Mouse (Mus musculus): ENCODE measurements around the gene Cdkn1b. TPM values are rescaled to one million over a fixed set of nuclear protein-coding genes. Genes with fewer than 3 reads are reported as not detected.

Gene Cdkn1b
- total RNA-seq, 2 experiments from 2014 or later: 21.1 to 39.1 TPM

DNA sequence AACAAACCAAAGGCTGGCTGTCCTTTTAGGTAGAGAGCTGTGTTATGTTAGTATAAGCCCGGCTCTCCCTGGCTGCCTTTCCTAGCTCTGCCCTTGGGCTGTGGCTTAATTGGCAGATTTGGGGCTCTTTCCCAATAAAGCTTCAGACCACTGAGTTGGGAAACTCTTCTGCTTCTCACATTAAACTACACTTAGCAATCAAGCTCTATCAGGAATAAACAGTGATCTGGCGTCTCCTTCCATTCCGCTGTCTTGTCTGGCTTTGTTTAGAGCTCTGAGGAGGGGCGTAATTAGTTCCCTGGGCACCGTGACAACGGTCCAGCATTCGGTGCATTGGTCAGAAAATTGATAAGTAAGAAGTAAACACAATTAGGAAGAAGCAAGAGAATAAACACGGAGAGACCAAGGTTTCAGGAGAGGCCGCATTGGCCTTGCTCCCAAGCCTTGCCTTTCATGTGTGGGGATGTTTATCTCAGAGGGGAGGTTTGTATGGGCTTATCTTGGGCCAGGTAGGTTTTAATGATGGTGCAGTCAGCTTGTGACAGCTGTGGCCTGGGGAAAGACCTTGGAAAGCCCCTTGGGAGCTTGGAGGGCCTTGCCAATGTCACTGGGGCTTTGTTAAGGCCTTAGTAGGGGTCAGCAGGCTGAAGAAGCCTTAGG, 41.8 kb downstream of the Cdkn1b start:
- peak; percentile 64 for ATAC-seq (replicated peaks; ENCODE audit: poor library complexity)

DNA sequence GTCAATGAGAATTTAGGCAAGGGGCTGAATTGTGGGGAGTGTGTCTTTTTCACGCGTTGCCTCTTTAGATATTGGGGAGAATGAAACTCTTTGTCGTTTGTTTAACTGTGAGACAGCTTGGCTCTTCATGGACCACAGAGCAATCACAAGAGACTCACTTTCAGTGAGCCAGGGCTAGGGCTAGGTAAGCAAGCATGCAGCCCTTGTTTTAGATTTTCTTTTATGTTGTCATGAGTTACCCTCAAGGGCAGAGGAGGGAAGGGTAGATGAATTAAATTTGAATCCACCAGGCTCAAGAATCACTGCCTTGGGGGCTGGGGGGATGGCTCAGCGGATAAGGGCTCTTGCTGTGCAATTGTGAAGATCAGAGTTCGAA, 42.3 kb downstream of the Cdkn1b start:
- ATAC-seq (replicated peaks; ENCODE audit: poor library complexity): no peak

DNA sequence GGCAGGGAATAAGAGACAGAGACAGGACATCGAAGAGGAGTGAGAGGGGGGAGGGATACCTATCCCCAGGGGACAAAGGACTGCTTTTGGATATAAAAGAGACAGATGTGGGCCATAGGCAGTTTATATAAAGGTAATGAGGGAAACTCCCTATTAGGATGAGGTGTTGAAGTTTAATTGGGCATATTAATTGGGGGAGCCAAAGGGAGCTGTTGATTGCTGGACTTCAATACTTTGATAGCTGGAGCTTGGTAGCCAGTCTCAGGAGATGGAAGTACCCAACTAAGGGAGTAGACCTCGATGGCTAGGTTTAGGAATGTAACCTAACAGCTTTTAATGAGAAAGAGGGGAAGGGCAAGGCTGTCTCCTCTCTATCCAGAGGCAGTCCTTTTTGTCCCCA, 43.7 kb downstream of the Cdkn1b start:
- no peak for ATAC-seq (replicated peaks; ENCODE audit: poor library complexity)

DNA sequence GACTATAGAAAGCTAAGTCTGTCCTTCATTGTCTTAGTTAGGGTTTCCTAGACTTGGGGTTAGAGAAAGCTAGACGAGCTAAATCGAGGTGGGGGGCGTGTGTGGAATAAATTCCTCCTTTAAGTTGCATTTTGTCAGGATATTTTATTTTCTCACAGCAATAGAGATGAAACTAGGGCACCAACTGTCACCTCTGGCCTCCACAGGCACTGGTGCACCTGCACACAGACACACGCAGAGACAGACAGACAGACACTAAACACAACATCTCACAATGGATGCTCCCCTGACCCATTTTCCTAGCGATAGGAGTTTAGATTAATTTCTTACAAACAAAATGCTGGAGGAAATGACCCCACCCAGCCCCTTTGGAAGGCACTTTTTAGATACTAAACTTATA, 46.5 kb downstream of the Cdkn1b start:
- no peak for ATAC-seq (replicated peaks; ENCODE audit: poor library complexity)

DNA sequence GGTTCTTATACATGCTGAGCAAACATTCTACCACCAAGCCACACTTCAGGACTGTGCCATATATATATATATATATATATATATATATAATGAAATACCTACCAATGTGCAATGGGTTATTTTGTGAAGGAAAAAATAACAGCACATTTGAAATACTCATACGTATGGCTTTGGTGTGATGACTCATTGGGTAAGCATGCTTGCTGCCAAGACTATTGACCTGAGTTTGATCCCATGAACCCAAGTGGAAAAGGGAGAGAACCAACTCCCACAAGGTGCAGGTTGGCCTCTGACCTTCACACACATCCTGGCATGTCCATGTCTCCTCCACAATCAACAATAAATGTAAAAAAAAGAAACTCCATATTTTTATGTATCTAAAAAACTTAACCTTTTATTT, 48.1 kb downstream of the Cdkn1b start:
- ATAC-seq (replicated peaks; ENCODE audit: poor library complexity): no peak

DNA sequence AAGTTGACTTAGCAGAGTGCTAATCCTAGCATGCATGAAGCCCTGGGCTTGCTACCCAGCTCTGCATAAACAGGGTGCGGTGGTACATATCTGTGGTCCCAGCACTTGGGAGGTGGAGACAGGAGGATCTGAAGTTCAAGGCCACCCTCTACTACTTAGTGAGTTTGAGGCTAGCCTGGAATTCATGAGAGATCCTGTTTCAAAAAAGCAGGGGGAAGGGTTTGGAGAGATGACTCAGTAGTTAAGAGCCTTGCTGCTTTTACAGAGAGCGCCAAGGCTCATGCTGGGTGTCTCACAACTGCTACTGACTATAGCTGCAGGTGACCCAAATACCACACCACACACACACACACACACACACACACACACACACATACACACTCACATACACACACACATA, 49.3 kb downstream of the Cdkn1b start:
- ATAC-seq (replicated peaks; ENCODE audit: poor library complexity): no peak

DNA sequence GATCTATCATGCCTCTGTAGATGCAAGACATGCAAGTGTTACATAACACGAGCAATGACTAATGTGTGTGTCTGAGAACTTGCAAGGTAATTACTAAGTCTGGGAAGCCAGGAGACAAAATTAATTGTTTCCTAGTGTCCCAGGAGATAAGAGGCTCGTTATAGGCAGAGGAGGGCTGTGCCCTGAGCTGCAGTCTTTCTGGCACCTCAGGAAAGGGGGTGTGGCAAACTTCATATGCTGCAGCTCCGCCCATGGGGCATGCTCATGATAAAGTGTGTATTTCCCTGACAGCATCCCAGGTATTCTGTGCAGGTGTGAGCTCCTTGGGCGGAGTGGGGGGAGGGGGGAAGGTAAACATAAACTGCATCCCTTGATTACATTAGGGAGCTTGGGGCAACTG, 51.9 kb downstream of the Cdkn1b start:
- peak; percentile 95 for ATAC-seq (replicated peaks; ENCODE audit: poor library complexity)

Other genes starting within 250 kb of the Cdkn1b start
- 0.95 and 2.6 TPM in 2 replicates for gene Dusp16, start 127.8 kb upstream of the Cdkn1b start, total RNA-seq (2015)
- 0.33 and 2.5 TPM in 2 replicates for gene Dusp16, start 127.8 kb upstream of the Cdkn1b start, total RNA-seq (2017)
- 2.0 and 4.5 TPM in 2 replicates for gene Crebl2, start 90.2 kb upstream of the Cdkn1b start, total RNA-seq (2015)
- 2.5 and 4.1 TPM in 2 replicates for gene Crebl2, start 90.2 kb upstream of the Cdkn1b start, total RNA-seq (2017)
- gene Gpr19, start 21.8 kb upstream of the Cdkn1b start, total RNA-seq (2015): 7.7 and 12.8 TPM in 2 replicates
- 7.2 and 7.6 TPM in 2 replicates for gene Gpr19, start 21.8 kb upstream of the Cdkn1b start, total RNA-seq (2017)
- gene Apold1, start 61.3 kb downstream of the Cdkn1b start, total RNA-seq (2015): 0.05 TPM in 1 of 2 replicates, not detected in the other
- gene Apold1, start 61.3 kb downstream of the Cdkn1b start, total RNA-seq (2017): 0.10 TPM in 1 of 2 replicates, not detected in the other
- 52.4 and 69.7 TPM in 2 replicates for gene Ddx47, start 91.2 kb downstream of the Cdkn1b start, total RNA-seq (2015)
- 95.0 and 96.0 TPM in 2 replicates for gene Ddx47, start 91.2 kb downstream of the Cdkn1b start, total RNA-seq (2017)
- not detected in 2 replicates for gene Gprc5a, start 145.2 kb downstream of the Cdkn1b start, total RNA-seq (2015)
- not detected in 2 replicates for gene Gprc5a, start 145.2 kb downstream of the Cdkn1b start, total RNA-seq (2017)
- not detected in 2 replicates for gene Gprc5d, start 197.9 kb downstream of the Cdkn1b start, total RNA-seq (2015)
- gene Gprc5d, start 197.9 kb downstream of the Cdkn1b start, total RNA-seq (2017): not detected in 2 replicates

Measured in megakaryocyte progenitor cell, adult 5-6 weeks (primary cell).